Mouse (Mus musculus) lung, embryonic 15.5 days (tissue): ENCODE results near the gene Usp51. TPM values are rescaled to one million over a fixed set of nuclear protein-coding genes. Genes with fewer than 3 reads are reported as not detected.
"Not testable (repeated sequence)": the region's sequence is repeated elsewhere in the genome, so short reads cannot be mapped to it uniquely, and the experiment has no call there.

Experiments
- ATAC-seq: fragments of 200-750 bp; cut with Nextera tagmentation; 2 replicates; pipeline ENCODE4 v1.8.0; 2017; ENCODE audit warnings: moderate number of reproducible peaks, borderline replicate concordance; ENCODE audit not compliant: low FRiP score, low TSS enrichment; ENCODE audit errors: extremely low read depth
- H3K27ac ChIP-seq: fragments of 300-500 bp; sonication (generic); 2 replicates; pipeline ENCODE4 v1.5.1; 2015; ENCODE audit warnings: moderate library complexity, mild to moderate bottlenecking, inconsistent platforms
- H3K27me3 ChIP-seq: fragments of 300-500 bp; sonication (generic); 2 replicates; pipeline ENCODE4 v1.6.1; 2015; ENCODE audit warnings: inconsistent platforms
- H3K36me3 ChIP-seq: fragments of 300-500 bp; sonication (generic); 2 replicates; pipeline ENCODE4 v1.6.1; 2015; ENCODE audit warnings: inconsistent platforms
- H3K4me1 ChIP-seq: fragments of 300-500 bp; sonication (generic); 2 replicates; pipeline ENCODE4 v1.6.1; 2015; ENCODE audit warnings: inconsistent platforms
- H3K4me2 ChIP-seq: fragments of 300-500 bp; sonication (generic); 2 replicates; pipeline ENCODE4 v1.6.1; 2015; ENCODE audit warnings: inconsistent platforms, mild to moderate bottlenecking, moderate library complexity
- H3K4me3 ChIP-seq: fragments of 300-500 bp; sonication (generic); 2 replicates; pipeline ENCODE4 v1.5.1; 2015; ENCODE audit warnings: mild to moderate bottlenecking, inconsistent platforms
- H3K9ac ChIP-seq: fragments of 300-500 bp; sonication (generic); 2 replicates; pipeline ENCODE4 v1.6.1; 2015; ENCODE audit warnings: inconsistent platforms
- H3K9me3 ChIP-seq: fragments of 300-500 bp; sonication (generic); 2 replicates; pipeline ENCODE4 v1.6.1; 2016; ENCODE audit warnings: inconsistent platforms
- WGBS: fragments of 180-500 bp; shearing (Covaris S2); methylation state at CpG from one replicate; pipeline ENCODE4 v1.1.7; 2015; 5-methylcytosine and 5-hydroxymethylcytosine counted together
- polyA plus RNA-seq: library from polyadenylated mRNA; unstranded; fragments of >200 nt; fragmentation: Nextera tagmentation; extraction: Ambion mirVana; gene quantifications from 2 replicates; pipeline ENCODE4 v1.2.1, GENCODE M21; 2015

Gene Usp51
- polyA plus RNA-seq, 1 experiment from 2014 or later = 0.60 TPM

DNA sequence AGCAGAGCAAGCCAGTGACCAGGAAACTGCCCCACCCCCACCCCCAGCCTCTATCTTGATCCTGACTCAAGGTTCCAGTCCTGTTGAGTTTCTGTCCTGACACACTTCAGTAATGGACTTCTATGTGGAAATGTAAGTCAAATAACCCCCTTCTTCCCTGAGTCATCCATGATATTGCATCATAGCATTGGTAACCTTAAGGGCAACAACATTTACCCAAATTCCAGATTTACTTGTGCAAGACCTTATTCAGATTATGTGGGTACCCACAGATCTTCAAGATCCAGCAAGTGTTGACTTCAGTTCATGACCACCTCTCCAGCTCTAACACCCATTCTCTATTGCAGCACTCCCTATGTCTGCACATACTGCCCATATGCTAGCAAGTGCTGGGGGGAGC is 25.3 kb downstream of the Usp51 start:
- H3K9me3 ChIP-seq, ATAC-seq, H3K4me2 ChIP-seq, H3K27ac ChIP-seq, H3K4me3 ChIP-seq, H3K36me3 ChIP-seq, H3K4me1 ChIP-seq, H3K9ac ChIP-seq, H3K27me3 ChIP-seq: not testable (repeated sequence)

DNA sequence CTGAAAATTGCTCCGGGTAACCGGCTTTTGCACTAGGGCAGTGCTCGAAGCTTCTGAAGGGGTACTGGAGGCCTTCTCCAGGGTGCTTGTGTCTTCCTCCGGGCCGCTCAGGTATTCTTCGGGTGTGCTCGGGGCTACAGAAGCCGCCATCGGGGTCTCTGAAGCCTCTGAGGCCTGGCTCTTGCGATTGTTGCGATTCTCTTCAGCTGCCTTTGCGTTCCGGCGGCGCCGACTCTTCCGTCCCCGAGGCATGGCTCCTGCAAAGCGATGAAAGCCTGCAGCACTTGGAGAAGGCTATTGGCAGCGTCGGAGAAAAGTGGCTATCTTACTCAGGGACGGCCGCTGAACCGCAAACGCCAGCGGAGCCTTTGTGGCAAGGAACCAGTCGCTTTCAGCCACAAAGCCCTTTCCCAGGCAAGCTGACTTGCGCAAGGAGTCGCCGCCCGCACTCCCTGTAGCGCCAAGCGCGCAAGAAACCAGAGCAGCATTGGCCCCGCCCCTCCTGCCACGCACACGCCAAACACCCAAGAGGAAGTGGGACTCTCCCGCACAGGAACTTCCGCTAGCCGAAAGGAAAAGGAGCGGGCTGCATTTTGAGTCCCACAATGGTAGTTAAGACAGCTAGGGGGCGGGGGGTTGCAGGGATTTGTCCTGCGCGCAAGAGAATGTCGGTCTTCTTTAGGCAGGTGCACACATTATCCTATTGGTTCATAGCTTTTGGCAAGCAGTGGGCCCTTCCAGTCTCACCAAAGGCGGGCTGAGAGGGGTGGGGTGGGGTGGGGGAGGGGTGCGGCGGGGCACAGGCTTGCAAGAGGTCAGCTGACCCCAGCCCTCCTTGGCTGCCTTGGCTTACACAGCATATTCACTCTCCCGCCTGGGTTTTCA is 31.1 kb downstream of the Usp51 start, which contains the start of gene Mageh1:
Gene Mageh1, minus strand, starts transcription at position 489 of the 885 bp plus-strand sequence.
- 16% methylated on average over 49 of the region's 49 CpGs for WGBS
- Histone ChIP-seq H3K4me3 (peak within 1 kb of the TSS; percentile 54), H3K36me3 (no peaks in the 10 kb centered on the region), H3K9me3 (no peaks in the 10 kb centered on the region), H3K27me3 (peaks cover 6% of the 10 kb centered on the region; the same call in 1 of the 2 replicates), H3K27ac (peak within 1 kb of the TSS; percentile 80), H3K9ac (peak within 1 kb of the TSS; percentile 52), H3K4me1 (no peaks in the 10 kb centered on the region), H3K4me2 (peak within 1 kb of the TSS; percentile 59)
- peak; percentile 93; the same call in 1 of the 2 replicates for ATAC-seq

DNA sequence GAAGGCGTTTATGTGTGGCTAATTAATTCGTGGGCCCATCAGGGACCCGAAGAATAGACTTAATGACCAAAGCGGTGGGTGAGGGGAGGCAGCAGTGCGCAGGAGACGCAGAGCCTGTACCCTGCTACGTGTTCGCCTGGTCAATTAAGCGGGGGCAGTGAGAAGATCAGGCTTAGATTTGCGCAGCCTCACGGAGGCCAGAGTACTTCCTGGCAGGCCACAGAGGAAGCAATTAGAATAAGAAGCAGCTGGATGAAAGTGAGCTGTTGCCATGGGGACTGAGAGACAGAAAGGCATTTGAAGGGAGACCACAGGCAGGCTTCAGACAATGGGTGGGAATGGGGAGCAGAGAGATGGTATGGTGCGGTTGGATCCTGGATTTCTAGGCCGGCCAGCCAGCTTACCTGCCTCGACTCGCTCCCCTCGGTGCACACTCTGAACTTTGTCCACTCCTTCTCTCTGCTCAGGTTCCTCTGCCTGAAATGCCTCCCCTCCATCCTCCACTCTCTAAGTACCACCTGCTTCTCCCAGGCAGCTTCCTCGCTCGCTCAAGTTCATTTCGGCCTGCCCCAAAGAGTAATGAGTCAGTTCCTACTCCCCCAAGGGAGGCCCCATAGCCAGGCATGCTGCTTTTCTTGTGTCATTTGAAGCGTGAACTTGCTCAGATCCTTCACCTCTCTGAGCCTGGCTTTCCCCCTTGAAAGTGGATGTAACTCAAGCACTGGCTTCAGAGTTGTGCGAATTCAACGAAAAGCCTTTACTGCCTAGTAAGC is 31.9 kb downstream of the Usp51 start:
- Histone ChIP-seq H3K27ac (peak overlapping the region; percentile 80; the same call in 1 of the 2 replicates), H3K4me2 (peak overlapping the region; percentile 59), H3K4me3 (peak overlapping the region; percentile 54)
- 20% methylated on average over 7 of the region's 22 CpGs for WGBS
- H3K27me3 ChIP-seq, H3K4me1 ChIP-seq, H3K9ac ChIP-seq, H3K36me3 ChIP-seq, H3K9me3 ChIP-seq: not testable (repeated sequence)
- peak; percentile 78; the same call in 1 of the 2 replicates for ATAC-seq

Other genes with a start within 250 kb of the Usp51 start
- 6.6 and 7.3 TPM in 2 replicates for gene Shroom2, start 237.0 kb upstream of the Usp51 start, polyA plus RNA-seq
- gene Gpr143, start 224.5 kb upstream of the Usp51 start, polyA plus RNA-seq = 0.34 TPM in 1 of 2 replicates, not detected in the other
- 46.1 and 51.0 TPM in 2 replicates for gene Mageh1, start 31.1 kb downstream of the Usp51 start, polyA plus RNA-seq
- gene Foxr2, start 112.3 kb downstream of the Usp51 start, polyA plus RNA-seq = not detected in 2 replicates
- 1.0 and 1.3 TPM in 2 replicates for gene Rragb, start 133.5 kb downstream of the Usp51 start, polyA plus RNA-seq
- gene Klf8, start 231.0 kb downstream of the Usp51 start, polyA plus RNA-seq = 0.80 and 0.83 TPM in 2 replicates